Mouse (Mus musculus) olfactory bulb, adult 2 months (tissue): ENCODE data around the gene Olfr1410. TPM values are rescaled to one million over a fixed set of nuclear protein-coding genes. Genes with fewer than 3 reads are reported as not detected.
A peak's percentile ranks its signal among the peaks of the same experiment; 100 is the strongest.

ENCODE experiments used
- H3K27ac ChIP-seq: fragments of 200-500 bp; 2 replicates; pipeline ENCODE4 v1.5.1; 2012; ENCODE audit warnings: low read depth, low read length; ENCODE audit not compliant: insufficient read depth
- H3K4me1 ChIP-seq: fragments of 200-500 bp; 2 replicates; pipeline ENCODE4 v1.6.1; 2012; ENCODE audit warnings: low read length; ENCODE audit not compliant: control insufficient read depth, insufficient read depth
- H3K4me3 ChIP-seq: fragments of 200-500 bp; 2 replicates; pipeline ENCODE4 v1.5.1; 2012; ENCODE audit warnings: mild to moderate bottlenecking, low read depth, low read length, moderate library complexity; ENCODE audit not compliant: insufficient read depth
- CTCF ChIP-seq: fragments of 200-500 bp; IDR thresholded peaks from 2 replicates; pipeline ENCODE4 v1.5.1; 2012; ENCODE audit warnings: low read depth, mild to moderate bottlenecking, low read length, moderate library complexity; ENCODE audit not compliant: insufficient read depth
- POLR2A ChIP-seq: fragments of 200-500 bp; IDR thresholded peaks from 2 replicates; pipeline ENCODE4 v1.6.1; 2012; ENCODE audit warnings: mild to moderate bottlenecking, low read depth, low read length, moderate library complexity; ENCODE audit not compliant: insufficient read depth
- WGBS: fragments of 180-500 bp; shearing (Covaris S2); methylation state at CpG from one replicate; pipeline ENCODE4 v1.1.7; 2018; 5-methylcytosine and 5-hydroxymethylcytosine counted together
- polyA plus RNA-seq: library from polyadenylated mRNA; stranded (reverse); fragments of >200 nt; gene quantifications from 2 replicates; pipeline ENCODE4 v1.2.4, GENCODE M21; 2012; ENCODE audit warnings: low replicate concordance; ENCODE audit not compliant: missing spikeins, insufficient read depth, insufficient read length

Olfr1410 gene
- not detected in 2 replicates for polyA plus RNA-seq

GRCm38 (mm10) chr1:92605482-92605881 is at the start of gene Olfr1410:
Gene Olfr1410 (plus strand): TSS chr1:92605782.
- 93% methylated on average over 1 of the region's 1 CpGs for WGBS

DNA sequence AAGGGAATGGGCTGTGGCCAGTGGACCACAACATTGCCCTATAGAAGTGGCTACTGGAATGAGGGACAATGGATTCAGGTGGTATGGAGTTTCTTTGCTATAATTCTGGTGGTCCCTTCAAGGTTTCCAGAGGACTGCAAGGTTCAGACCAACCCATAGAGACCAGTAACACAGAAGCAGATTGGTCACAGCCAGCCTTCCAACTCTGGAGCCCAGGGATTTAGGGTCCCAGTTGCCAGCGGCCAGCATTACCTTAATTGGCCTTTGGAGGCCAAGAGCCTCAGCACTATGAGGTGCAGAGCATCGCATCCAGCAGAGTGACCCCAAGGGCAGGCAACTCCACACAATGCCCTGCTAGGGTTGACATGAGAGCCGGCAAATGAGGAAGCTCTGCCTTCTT is 34.6 kb upstream of the Olfr1410 start, which contains the start of gene Olfr1413:
TSS of gene Olfr1413 (plus strand) at position 301 of the 400 bp plus-strand sequence.
- TF ChIP-seq POLR2A (no peak), CTCF (no peak)
- Histone ChIP-seq H3K4me1 (no peaks in the 10 kb centered on the region), H3K4me3 (no peak within 1 kb of the TSS), H3K27ac (no peak within 1 kb of the TSS)
- WGBS, result 77% methylated on average over 3 of the region's 3 CpGs

More at GRCm38 (mm10) chr1:92605482-92605881, at the start of gene Olfr1410:
- Histone ChIP-seq H3K4me1 (no peaks in the 10 kb centered on the region), H3K27ac (no peak within 1 kb of the TSS), H3K4me3 (no peak within 1 kb of the TSS)
- TF ChIP-seq CTCF, result no peak
- TF ChIP-seq POLR2A, result no peak

- no peaks in the 10 kb centered on the region for H3K4me1 ChIP-seq
- no peak for TF ChIP-seq POLR2A
- TF ChIP-seq CTCF, result no peak
- 83% methylated on average over 2 of the region's 2 CpGs for WGBS
- H3K4me3 ChIP-seq, result no peak within 1 kb of the TSS
- no peak within 1 kb of the TSS for H3K27ac ChIP-seq
Measured at GRCm38 (mm10) chr1:92585479-92585878, 20.1 kb upstream of the Olfr1410 start, which contains the start of gene Olfr1412. Gene Olfr1412 (plus strand): TSS chr1:92585779.

DNA sequence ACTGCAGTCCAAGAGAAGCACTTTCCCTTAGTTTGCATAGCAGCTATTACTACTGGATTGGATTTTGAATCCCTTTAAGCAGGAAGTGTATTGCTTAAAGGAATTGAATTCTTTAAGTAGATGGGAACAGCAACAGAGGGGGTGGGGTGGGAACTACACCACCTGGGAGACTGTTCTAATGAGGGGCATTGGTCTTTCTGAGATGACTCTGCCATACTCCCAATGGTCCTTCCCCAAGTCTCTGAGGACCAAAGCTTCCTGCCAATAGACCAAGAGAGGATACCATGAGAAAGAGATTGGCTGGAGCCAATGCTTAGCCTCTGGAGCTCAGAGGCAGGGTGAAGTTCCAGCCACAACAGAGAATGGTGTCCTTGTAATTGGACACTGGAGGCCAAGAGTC is 11.5 kb upstream of the Olfr1410 start, which contains the start of gene Olfr1411:
TSS of gene Olfr1411 (plus strand) at position 301 of the 400 bp plus-strand sequence.
- TF ChIP-seq CTCF (no peak), POLR2A (no peak)
- Histone ChIP-seq H3K4me1 (no peaks in the 10 kb centered on the region), H3K27ac (no peak within 1 kb of the TSS), H3K4me3 (no peak within 1 kb of the TSS)

DNA sequence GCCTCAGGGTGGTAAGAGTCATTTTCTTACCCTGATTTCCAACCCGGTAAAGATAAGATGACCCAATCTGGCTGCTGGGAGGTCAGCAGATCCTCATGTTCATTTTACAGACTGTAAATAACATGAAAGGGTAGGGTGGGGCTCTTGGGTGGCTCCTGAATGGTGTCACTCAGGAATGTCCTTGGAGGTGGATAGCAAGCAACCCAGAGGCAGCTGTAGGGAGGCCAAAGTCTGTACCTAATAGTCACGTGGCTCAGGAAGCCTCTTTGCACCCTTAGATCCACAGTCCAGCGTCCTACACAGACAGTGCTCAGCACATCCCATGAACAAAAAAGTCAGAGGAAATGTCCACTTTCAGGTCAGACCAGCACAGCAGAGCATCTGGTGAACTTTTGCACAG is 9.6 kb upstream of the Olfr1410 start:
- H3K27ac ChIP-seq, result no peak overlapping the region
- no peak overlapping the region for H3K4me3 ChIP-seq
- H3K4me1 ChIP-seq, result no peaks in the 10 kb centered on the region
- TF ChIP-seq CTCF (no peak), POLR2A (no peak)
- WGBS, result 92% methylated on average over 3 of the region's 3 CpGs

DNA sequence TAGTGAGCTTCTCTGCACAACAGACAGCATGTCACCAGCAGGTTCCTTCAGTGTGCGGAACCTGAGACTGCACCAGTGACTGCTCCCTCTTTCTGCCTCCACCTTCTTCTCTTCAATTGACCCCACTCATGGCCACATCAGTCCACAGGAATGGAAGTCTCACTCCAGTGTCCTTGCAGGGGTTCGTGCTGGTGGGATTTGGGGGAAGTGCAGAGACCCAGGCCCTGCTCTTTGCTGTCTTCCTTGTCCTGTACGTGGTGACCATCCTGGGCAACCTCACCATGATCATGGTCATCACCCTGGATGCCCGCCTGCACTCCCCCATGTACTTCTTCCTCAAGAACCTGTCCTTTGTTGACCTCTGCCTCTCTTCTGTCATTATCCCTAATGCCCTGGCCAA is 2.1 kb downstream of the Olfr1410 start:
- 81% methylated on average over 4 of the region's 4 CpGs for WGBS
- H3K4me1 ChIP-seq, result no peaks in the 10 kb centered on the region
- H3K27ac ChIP-seq, result no peak overlapping the region
- H3K4me3 ChIP-seq, result no peak overlapping the region
- no peak for TF ChIP-seq CTCF

DNA sequence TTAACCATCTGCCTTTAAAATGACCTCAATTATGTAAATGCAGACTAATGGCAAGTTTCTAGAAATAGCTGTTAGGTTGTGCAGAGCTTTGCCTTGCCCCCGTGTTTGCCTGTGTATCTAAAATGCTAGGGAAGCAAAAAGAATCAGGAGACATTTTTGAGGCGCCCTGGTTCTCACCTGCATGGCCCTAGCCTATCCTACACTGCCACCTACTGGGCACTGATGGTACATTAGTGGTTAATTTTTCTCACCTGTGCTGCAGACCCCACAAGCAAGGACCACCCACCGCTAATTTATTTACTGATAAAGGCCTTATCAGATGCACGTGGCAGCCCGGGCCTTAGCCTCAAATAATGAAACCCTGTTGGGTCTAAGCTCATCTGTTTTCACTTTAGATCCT is 5.4 kb downstream of the Olfr1410 start:
- H3K27ac ChIP-seq, result no peak overlapping the region
- TF ChIP-seq POLR2A (no peak), CTCF (peak; percentile 36; the same call in 1 of the 2 replicates)
- H3K4me1 ChIP-seq, result no peaks in the 10 kb centered on the region
- no peak overlapping the region for H3K4me3 ChIP-seq
- WGBS, result 5% methylated on average over 5 of the region's 5 CpGs

GRCm38 (mm10) chr1:92613175-92613574 is 7.6 kb downstream of the Olfr1410 start:
- TF ChIP-seq POLR2A, result no peak
- TF ChIP-seq CTCF, result no peak
- H3K4me3 ChIP-seq, result no peak overlapping the region
- H3K4me1 ChIP-seq, result no peaks in the 10 kb centered on the region
- WGBS, result 37% methylated on average over 4 of the region's 4 CpGs
- H3K27ac ChIP-seq, result no peak overlapping the region

- no peaks in the 10 kb centered on the region for H3K4me1 ChIP-seq
- TF ChIP-seq POLR2A (no peak), CTCF (no peak)
- 8% methylated on average over 1 of the region's 1 CpGs for WGBS
- H3K27ac ChIP-seq, result no peak overlapping the region
- no peak overlapping the region for H3K4me3 ChIP-seq
Measured at GRCm38 (mm10) chr1:92614516-92614915, 8.9 kb downstream of the Olfr1410 start.

- WGBS, result 24% methylated on average over 1 of the region's 1 CpGs
- no peak overlapping the region for H3K4me3 ChIP-seq
- no peaks in the 10 kb centered on the region for H3K4me1 ChIP-seq
- TF ChIP-seq CTCF, result no peak
- TF ChIP-seq POLR2A, result no peak
- H3K27ac ChIP-seq, result no peak overlapping the region
Measured at GRCm38 (mm10) chr1:92616046-92616445, 10.5 kb downstream of the Olfr1410 start.
